Mouse (Mus musculus): ENCODE measurements at regions not wholly inside any gene's neighbourhood (a gene's known extent, or its start where the extent isn't known, plus 50 kb on each side); places are given as distances from the start of the nearest gene placed in this dataset.
"Not testable (repeated sequence)": the region's sequence is repeated elsewhere in the genome, so short reads cannot be mapped to it uniquely, and the experiment has no call there.

- Histone ChIP-seq H3K79me2 (replicated peaks; ENCODE audit: control insufficient read depth, extremely low read depth, insufficient read depth, poor library complexity, severe bottlenecking) (no peaks in the 10 kb centered on the region), H3K4me3 (replicated peaks in 1 of 3; ENCODE audit: low read depth in 2 of 3, low read length in 2 of 3, poor library complexity in 1 of 3) (no peak overlapping the region), H3K4me2 (ENCODE audit: insufficient read depth, low read depth, poor library complexity, severe bottlenecking) (no peak overlapping the region), H3K9ac (ENCODE audit: insufficient read depth, low read depth) (no peak overlapping the region), H3K27me3 (replicated peaks) (no peaks in the 10 kb centered on the region), H3K36me3 (replicated peaks in 1 of 2; ENCODE audit: control insufficient read depth in 1 of 2, insufficient read depth in 1 of 2, low read length in 1 of 2) (no peaks in the 10 kb centered on the region), H3K4me1 (ENCODE audit: control insufficient read depth in 1 of 2, insufficient read depth in 2 of 2) (no peaks in the 10 kb centered on the region), H3K9me3 (replicated peaks; ENCODE audit: low read length) (peaks cover 34% of the 10 kb centered on the region), H3K27ac (ENCODE audit: insufficient read depth, low read depth) (no peak overlapping the region)
- TF ChIP-seq GABPA (IDR thresholded peaks at IDR 0.05; ENCODE audit: insufficient replicate concordance, low read depth, low read length): no peak
- TF ChIP-seq MXI1 (IDR thresholded peaks at IDR 0.05; ENCODE audit: low read depth, low read length): no peak
- TF ChIP-seq KAT2A (IDR thresholded peaks at IDR 0.05; ENCODE audit: insufficient replicate concordance, low read length): no peak
- TF ChIP-seq E2F4 (IDR thresholded peaks at IDR 0.05; ENCODE audit: insufficient replicate concordance, low read depth, low read length): no peak
- TF ChIP-seq MAX (IDR thresholded peaks at IDR 0.05; ENCODE audit: low read length): no peak
- TF ChIP-seq HCFC1 (IDR thresholded peaks at IDR 0.05; ENCODE audit: low read depth, low read length): no peak
- no peak for TF ChIP-seq NELFE (IDR thresholded peaks at IDR 0.05; ENCODE audit: low read depth, low read length)
- no peak for TF ChIP-seq ZKSCAN1 (IDR thresholded peaks at IDR 0.05; ENCODE audit: borderline replicate concordance, low read depth, low read length)
- TF ChIP-seq JUND (conservative IDR thresholded peaks at IDR 0.05; ENCODE audit: low read depth, low read length): no peak
- TF ChIP-seq MYC (IDR thresholded peaks at IDR 0.05; ENCODE audit: low read depth, low read length): no peak
- TF ChIP-seq ELF1 (IDR thresholded peaks at IDR 0.05; ENCODE audit: low read depth, low read length): no peak
- TF ChIP-seq SIN3A (IDR thresholded peaks at IDR 0.05; ENCODE audit: low read length): no peak
- no peak for TF ChIP-seq TBP (conservative IDR thresholded peaks at IDR 0.05; ENCODE audit: low read depth, low read length)
- TF ChIP-seq MAZ (IDR thresholded peaks at IDR 0.05; ENCODE audit: low read depth, low read length): no peak
- TF ChIP-seq POLR2A (IDR thresholded peaks at IDR 0.05; ENCODE audit: low read depth, low read length): no peak
- no peak for TF ChIP-seq NRF1 (IDR thresholded peaks at IDR 0.05; ENCODE audit: low read depth, low read length)
- no peak for TF ChIP-seq ZNF384 (IDR thresholded peaks at IDR 0.05; ENCODE audit: low read depth, low read length)
- no peak for TF ChIP-seq CTCF (conservative IDR thresholded peaks at IDR 0.05 in 1 of 2, IDR thresholded peaks at IDR 0.05 in 1 of 2; ENCODE audit: low read depth in 2 of 2, low read length in 2 of 2)
- TF ChIP-seq SMC3 (IDR thresholded peaks at IDR 0.05; ENCODE audit: low read depth, low read length): no peak
- in situ Hi-C loops (cut with MboI; ENCODE audit: low pct_ligation_motif_present, low pct_unique_long_range_greater_than_20kb, low sequenced_read_pairs) (no loop called here), dilution Hi-C loops (cut with MboI; ENCODE audit: extremely low pct_ligation_motif_present, extremely low pct_unique_long_range_greater_than_20kb, low sequenced_read_pairs) (no loop called here)
- no peak for DNase-seq (ENCODE audit: extremely low read depth)
Measured at GRCm38 (mm10) chr3:8141664-8142084, 1468.2 kb downstream of the Zfp704 start.

GRCm38 (mm10) chr3:8123641-8124040 is 1486.2 kb downstream of the Zfp704 start:
- H3K27me3 ChIP-seq (replicated peaks); H3K4me3 ChIP-seq (replicated peaks in 1 of 3; ENCODE audit: low read depth in 2 of 3, low read length in 2 of 3, poor library complexity in 1 of 3); dilution Hi-C loops (cut with MboI; ENCODE audit: extremely low pct_ligation_motif_present, extremely low pct_unique_long_range_greater_than_20kb, low sequenced_read_pairs); H3K9ac ChIP-seq (ENCODE audit: insufficient read depth, low read depth); H3K27ac ChIP-seq (ENCODE audit: insufficient read depth, low read depth); H3K79me2 ChIP-seq (replicated peaks; ENCODE audit: control insufficient read depth, extremely low read depth, insufficient read depth, poor library complexity, severe bottlenecking); in situ Hi-C loops (cut with MboI; ENCODE audit: low pct_ligation_motif_present, low pct_unique_long_range_greater_than_20kb, low sequenced_read_pairs); DNase-seq (ENCODE audit: extremely low read depth); H3K4me1 ChIP-seq (ENCODE audit: control insufficient read depth in 1 of 2, insufficient read depth in 2 of 2); H3K36me3 ChIP-seq (replicated peaks in 1 of 2; ENCODE audit: control insufficient read depth in 1 of 2, insufficient read depth in 1 of 2, low read length in 1 of 2); H3K4me2 ChIP-seq (ENCODE audit: insufficient read depth, low read depth, poor library complexity, severe bottlenecking): not testable (repeated sequence)
- peaks cover 19% of the 10 kb centered on the region for H3K9me3 ChIP-seq (replicated peaks; ENCODE audit: low read length)

All from CH12.LX (cell line).